Mouse (Mus musculus) bone marrow macrophage, adult 2 months (primary cell): ENCODE measurements around the gene Pphln1.

Experiments used
- CTCF ChIP-seq: IDR thresholded peaks from 2 replicates; pipeline ENCODE4 v1.5.1; 2012; ENCODE audit warnings: low read depth, mild to moderate bottlenecking, low read length, moderate library complexity
- POLR2A ChIP-seq: IDR thresholded peaks from 2 replicates; pipeline ENCODE4 v1.6.1; 2012; ENCODE audit warnings: mild to moderate bottlenecking, low read depth, low read length, borderline replicate concordance

GRCm38 (mm10) chr15:93479445-93479844, 81.3 kb downstream of the Pphln1 start:
- TF ChIP-seq POLR2A: no peak
- TF ChIP-seq CTCF: no peak
